Mouse (Mus musculus): ENCODE data around the gene Muc3. TPM values are rescaled to one million over a fixed set of nuclear protein-coding genes. Genes with fewer than 3 reads are reported as not detected.
A peak's percentile ranks its signal among the peaks of the same experiment; 100 is the strongest.

The Muc3 gene
- polyA plus RNA-seq, 1 experiment from 2014 or later, result not detected

DNA sequence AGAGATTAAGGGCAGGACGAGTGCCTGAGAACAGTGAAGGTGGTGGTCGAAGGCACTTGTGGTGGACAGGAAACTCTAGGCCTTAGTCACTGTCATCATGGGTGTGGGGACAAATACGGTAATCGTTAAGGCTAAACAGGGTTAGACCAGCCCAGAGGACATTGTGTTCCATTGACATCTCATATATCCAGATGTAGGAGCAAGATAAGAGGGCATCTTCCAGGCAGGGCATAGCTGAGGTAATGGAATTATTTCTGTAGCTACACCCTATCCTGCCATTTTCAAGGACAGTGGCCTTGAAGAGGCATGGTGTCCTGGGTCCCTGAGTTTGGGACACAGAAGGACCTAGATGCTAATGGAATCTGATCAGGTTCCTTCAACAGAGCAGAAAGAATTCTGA lies 12.7 kb upstream of the Muc3 start:
- Histone ChIP-seq H3K9me3 (no peaks in the 10 kb centered on the region; the same call in 1 of the 2 replicates), H3K9ac (no peak overlapping the region), H3K27me3 (no peaks in the 10 kb centered on the region), H3K27ac (replicated peaks) (no peak overlapping the region), H3K4me2 (no peak overlapping the region), H3K4me3 (no peak overlapping the region), H3K36me3 (no peaks in the 10 kb centered on the region), H3K4me1 (replicated peaks) (no peaks in the 10 kb centered on the region)
- WGBS, result 78% methylated on average over 4 of the region's 4 CpGs
- ATAC-seq (ENCODE audit: low read depth), result no peak

DNA sequence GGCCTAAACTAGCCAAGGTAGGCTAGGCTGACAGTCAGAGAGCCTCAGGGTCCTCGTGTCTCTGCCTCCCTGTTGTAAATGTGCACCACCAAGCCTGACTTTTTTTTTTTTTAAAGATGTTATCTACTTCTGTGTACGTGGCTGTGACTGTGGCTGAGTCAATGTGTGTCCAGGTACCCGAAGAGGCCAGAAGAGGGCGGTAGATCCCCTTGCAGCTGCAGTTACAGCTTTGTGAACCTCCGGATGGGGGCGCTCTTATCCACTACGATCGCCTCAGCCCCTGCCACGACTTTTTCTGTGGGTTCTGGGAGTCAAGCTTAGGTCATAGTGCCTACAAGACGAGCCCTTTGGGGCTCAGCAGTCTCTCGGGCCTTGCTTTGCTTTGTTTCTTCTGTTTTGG lies 10.3 kb upstream of the Muc3 start:
- no peaks in the 10 kb centered on the region; the same call in 1 of the 2 replicates for H3K9me3 ChIP-seq
- ATAC-seq (ENCODE audit: low read depth), result no peak
- H3K9ac ChIP-seq, result no peak overlapping the region
- WGBS, result 30% methylated on average over 11 of the region's 11 CpGs
- H3K4me3 ChIP-seq, result no peak overlapping the region
- no peaks in the 10 kb centered on the region for H3K4me1 ChIP-seq (replicated peaks)
- H3K36me3 ChIP-seq, result no peaks in the 10 kb centered on the region
- H3K27ac ChIP-seq (replicated peaks), result no peak overlapping the region
- H3K27me3 ChIP-seq, result no peaks in the 10 kb centered on the region
- H3K4me2 ChIP-seq, result no peak overlapping the region

DNA sequence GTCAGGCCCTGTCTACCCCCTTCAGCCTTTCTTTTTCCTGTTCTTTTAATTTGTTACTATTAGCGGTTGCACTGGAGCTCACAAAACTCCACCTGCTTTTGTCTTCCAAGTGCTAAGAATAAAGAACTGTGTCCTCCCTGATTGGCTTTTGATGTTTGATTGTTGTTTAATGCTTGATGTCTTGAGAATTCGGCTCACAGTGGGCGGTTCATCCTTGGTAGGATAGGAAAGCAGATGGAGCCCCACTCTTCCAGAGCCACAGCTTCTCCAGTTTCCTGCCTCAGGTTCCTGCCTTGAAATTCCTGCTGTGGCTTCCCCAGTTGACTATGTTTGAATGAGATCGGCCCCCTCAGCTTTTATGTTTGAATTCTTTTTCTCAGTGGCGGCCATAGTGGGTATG lies 4.2 kb upstream of the Muc3 start:
- 92% methylated on average over 5 of the region's 5 CpGs for whole genome bisulfite sequencing
- no peak for ATAC-seq (ENCODE audit: low read depth)

DNA sequence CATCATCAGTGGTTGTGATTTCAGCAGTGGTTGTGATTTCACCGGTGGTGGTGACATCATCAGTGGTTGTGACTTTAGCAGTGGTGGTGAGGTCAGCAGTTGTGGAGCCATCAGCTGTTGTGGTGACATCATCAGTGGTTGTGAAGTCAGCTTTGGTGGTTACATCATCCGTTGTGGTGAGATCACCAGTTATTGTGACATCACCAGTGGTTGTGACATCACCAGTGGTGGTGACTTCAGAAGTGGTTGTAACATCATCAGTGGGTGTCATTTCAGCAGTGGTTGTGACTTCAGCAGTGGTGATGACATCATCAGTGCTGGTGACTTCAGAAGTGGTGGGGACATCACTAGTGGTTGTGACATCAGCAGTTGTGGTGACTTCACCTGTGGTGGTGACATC lies 3.5 kb upstream of the Muc3 start:
- H3K4me3 ChIP-seq, result no peak overlapping the region
- no peak overlapping the region for H3K27ac ChIP-seq (replicated peaks)
- H3K4me1 ChIP-seq (replicated peaks), result no peaks in the 10 kb centered on the region
- 54% methylated on average over 2 of the region's 2 CpGs for WGBS
- no peak overlapping the region for H3K4me2 ChIP-seq
- no peaks in the 10 kb centered on the region for H3K36me3 ChIP-seq
- peaks cover 27% of the 10 kb centered on the region for H3K9me3 ChIP-seq
- H3K9ac ChIP-seq, result no peak overlapping the region
- peak; percentile 56; the same call in 1 of the 2 replicates for ATAC-seq (ENCODE audit: low read depth)
- H3K27me3 ChIP-seq, result no peaks in the 10 kb centered on the region

More for the DNA sequence above, 4.2 kb upstream of the Muc3 start:
- Histone ChIP-seq H3K4me3 (no peak overlapping the region), H3K36me3 (no peaks in the 10 kb centered on the region), H3K9ac (no peak overlapping the region), H3K27me3 (no peaks in the 10 kb centered on the region), H3K27ac (replicated peaks) (no peak overlapping the region), H3K4me1 (replicated peaks) (no peaks in the 10 kb centered on the region), H3K9me3 (peaks cover 27% of the 10 kb centered on the region), H3K4me2 (no peak overlapping the region)

DNA sequence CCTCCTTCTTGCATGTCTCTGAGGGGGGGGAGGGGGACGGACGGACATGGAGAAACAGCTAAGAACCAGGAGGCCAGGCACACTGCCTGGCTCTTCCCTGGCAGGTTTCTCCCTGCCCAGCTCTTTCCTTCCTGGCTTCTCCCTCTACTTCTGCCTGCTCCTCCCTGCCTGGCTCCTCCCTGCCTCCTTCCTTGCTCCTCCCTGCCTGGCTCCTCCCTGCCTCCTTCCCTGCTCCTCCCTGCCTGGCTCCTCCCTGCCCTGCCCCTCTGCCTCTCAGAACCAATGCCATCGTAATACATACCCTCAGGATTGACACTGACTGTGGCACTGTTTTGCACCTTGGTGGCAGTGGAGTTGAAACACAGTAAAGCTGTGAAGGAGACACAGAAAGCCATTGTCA lies 8.3 kb downstream of the Muc3 start:
- H3K4me3 ChIP-seq, result no peak overlapping the region
- no peak for ATAC-seq (ENCODE audit: low read depth)
- WGBS, result 40% methylated on average over 3 of the region's 3 CpGs
- H3K27ac ChIP-seq (replicated peaks), result no peak overlapping the region
- no peaks in the 10 kb centered on the region for H3K4me1 ChIP-seq (replicated peaks)
- H3K9ac ChIP-seq, result no peak overlapping the region
- H3K27me3 ChIP-seq, result peaks cover 4% of the 10 kb centered on the region; the same call in 1 of the 2 replicates
- no peaks in the 10 kb centered on the region for H3K9me3 ChIP-seq
- no peaks in the 10 kb centered on the region for H3K36me3 ChIP-seq
- H3K4me2 ChIP-seq, result no peak overlapping the region

DNA sequence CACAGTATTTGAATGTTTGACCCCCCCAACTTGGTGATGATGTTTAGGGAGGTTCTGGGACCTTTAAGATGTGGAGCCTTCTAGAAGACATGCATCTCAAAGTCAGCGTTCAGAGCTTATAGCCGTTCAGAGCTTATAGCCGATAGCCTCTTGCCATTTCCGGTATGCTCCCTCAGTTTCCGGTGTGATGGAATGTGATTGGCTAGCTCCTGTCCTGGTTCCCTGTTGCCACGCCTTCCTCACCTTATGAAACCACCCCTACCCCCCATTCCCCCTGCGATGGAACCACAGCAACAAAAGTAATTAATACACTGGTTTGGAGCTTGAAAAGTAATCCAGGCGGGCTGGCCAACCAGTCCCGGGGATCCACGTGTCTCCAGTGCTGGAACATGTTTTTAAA lies 10.1 kb downstream of the Muc3 start:
- Histone ChIP-seq H3K27ac (replicated peaks) (no peak overlapping the region), H3K9me3 (no peaks in the 10 kb centered on the region), H3K4me2 (no peak overlapping the region), H3K4me3 (no peak overlapping the region), H3K4me1 (replicated peaks) (no peaks in the 10 kb centered on the region), H3K27me3 (peaks cover 4% of the 10 kb centered on the region; the same call in 1 of the 2 replicates), H3K9ac (no peak overlapping the region), H3K36me3 (no peaks in the 10 kb centered on the region)
- no peak for ATAC-seq (ENCODE audit: low read depth)
- WGBS, result 86% methylated on average over 10 of the region's 10 CpGs

GRCm38 (mm10) chr5:137134959-137135358 lies 14.2 kb downstream of the Muc3 start:
- no peak for ATAC-seq (ENCODE audit: low read depth)
- H3K4me3 ChIP-seq, result no peak overlapping the region
- no peaks in the 10 kb centered on the region for H3K9me3 ChIP-seq
- H3K36me3 ChIP-seq, result no peaks in the 10 kb centered on the region
- H3K27ac ChIP-seq (replicated peaks), result no peak overlapping the region
- no peaks in the 10 kb centered on the region for H3K4me1 ChIP-seq (replicated peaks)
- H3K9ac ChIP-seq, result no peak overlapping the region
- 37% methylated on average over 11 of the region's 11 CpGs for WGBS
- H3K27me3 ChIP-seq, result no peaks in the 10 kb centered on the region
- H3K4me2 ChIP-seq, result no peak overlapping the region

- ATAC-seq (ENCODE audit: low read depth), result peak; percentile 43; the same call in 1 of the 2 replicates
- Histone ChIP-seq H3K9ac (no peak overlapping the region), H3K4me1 (replicated peaks) (peaks cover 11% of the 10 kb centered on the region), H3K4me2 (no peak overlapping the region), H3K9me3 (no peaks in the 10 kb centered on the region), H3K36me3 (no peaks in the 10 kb centered on the region), H3K27me3 (no peaks in the 10 kb centered on the region), H3K27ac (replicated peaks) (no peak overlapping the region), H3K4me3 (no peak overlapping the region)
- under 1% methylated on average over 3 of the region's 3 CpGs for WGBS
Measured at GRCm38 (mm10) chr5:137131490-137131889, 17.6 kb downstream of the Muc3 start.

DNA sequence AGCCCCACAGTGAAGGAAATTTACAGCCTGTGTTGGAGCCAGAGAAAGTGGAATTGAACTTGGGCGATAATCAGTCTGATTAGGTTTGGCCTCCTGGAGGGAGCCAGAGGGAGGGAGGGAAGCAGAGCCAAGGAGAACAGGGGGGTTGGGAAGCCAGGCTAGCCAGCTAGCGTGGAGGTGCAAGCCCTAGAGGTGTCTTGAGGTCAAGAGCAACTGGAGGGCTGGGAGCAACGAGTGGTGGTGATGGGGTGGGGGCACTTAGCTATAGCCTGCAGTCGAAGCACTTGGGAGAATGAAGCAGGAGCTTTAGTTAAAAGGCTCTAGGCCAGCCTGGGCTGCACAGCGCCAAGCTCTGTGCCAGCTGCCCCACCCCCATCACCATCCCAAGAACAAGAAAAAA lies 19.8 kb downstream of the Muc3 start:
- no peaks in the 10 kb centered on the region for H3K9me3 ChIP-seq
- H3K4me1 ChIP-seq (replicated peaks), result peaks cover 11% of the 10 kb centered on the region
- ATAC-seq (ENCODE audit: low read depth), result peak; percentile 19; the same call in 1 of the 2 replicates
- no peak overlapping the region for H3K9ac ChIP-seq
- no peak overlapping the region for H3K4me2 ChIP-seq
- H3K27ac ChIP-seq (replicated peaks), result peak overlapping the region; percentile 59
- no peaks in the 10 kb centered on the region for H3K36me3 ChIP-seq
- no peak overlapping the region for H3K4me3 ChIP-seq
- no peaks in the 10 kb centered on the region for H3K27me3 ChIP-seq
- 24% methylated on average over 5 of the region's 5 CpGs for WGBS

GRCm38 (mm10) chr5:137123516-137123915 lies 25.6 kb downstream of the Muc3 start:
- Histone ChIP-seq H3K4me3 (no peak overlapping the region), H3K4me2 (no peak overlapping the region), H3K9me3 (no peaks in the 10 kb centered on the region), H3K36me3 (no peaks in the 10 kb centered on the region), H3K4me1 (replicated peaks) (peaks cover 17% of the 10 kb centered on the region), H3K9ac (0 out of 2 replicates have a peak overlapping the region, but pooled peaks have one; percentile 8), H3K27me3 (no peaks in the 10 kb centered on the region), H3K27ac (replicated peaks) (peak overlapping the region; percentile 80)
- 84% methylated on average over 4 of the region's 4 CpGs for WGBS
- ATAC-seq (ENCODE audit: low read depth), result no peak

DNA sequence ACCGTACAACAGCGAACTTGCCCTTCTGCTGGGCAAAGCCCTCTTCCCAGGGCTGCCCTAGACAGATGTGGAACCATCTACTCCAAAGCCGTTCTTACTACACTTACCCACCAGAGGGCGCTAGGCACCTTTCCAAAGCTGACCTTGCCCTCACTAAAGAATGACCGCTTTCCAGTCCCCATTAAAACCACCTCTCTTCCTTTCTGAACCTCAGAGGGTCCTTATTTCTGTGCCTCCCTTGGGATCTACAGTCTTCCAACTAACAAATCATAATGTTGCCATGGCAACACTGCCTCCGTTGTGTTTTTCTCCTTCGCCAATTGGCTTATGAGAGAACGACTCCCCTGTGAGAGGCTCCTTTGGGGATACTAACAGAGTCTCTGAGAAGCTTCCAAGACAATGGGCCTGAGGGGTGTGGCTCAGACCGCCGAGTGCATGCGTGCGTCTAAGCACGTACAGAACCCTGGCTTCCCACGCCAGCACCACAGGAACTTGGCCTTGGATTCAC lies 26.4 kb downstream of the Muc3 start:
- H3K36me3 ChIP-seq, result no peaks in the 10 kb centered on the region
- H3K27ac ChIP-seq (replicated peaks), result peak overlapping the region; percentile 80
- WGBS, result 8% methylated on average over 14 of the region's 14 CpGs
- peak; percentile 93 for ATAC-seq (ENCODE audit: low read depth)
- H3K4me3 ChIP-seq, result no peak overlapping the region
- H3K27me3 ChIP-seq, result no peaks in the 10 kb centered on the region
- peak overlapping the region; percentile 29 for H3K4me2 ChIP-seq
- peaks cover 16% of the 10 kb centered on the region for H3K4me1 ChIP-seq (replicated peaks)
- no peaks in the 10 kb centered on the region for H3K9me3 ChIP-seq
- H3K9ac ChIP-seq, result 0 out of 2 replicates have a peak overlapping the region, but pooled peaks have one; percentile 8

DNA sequence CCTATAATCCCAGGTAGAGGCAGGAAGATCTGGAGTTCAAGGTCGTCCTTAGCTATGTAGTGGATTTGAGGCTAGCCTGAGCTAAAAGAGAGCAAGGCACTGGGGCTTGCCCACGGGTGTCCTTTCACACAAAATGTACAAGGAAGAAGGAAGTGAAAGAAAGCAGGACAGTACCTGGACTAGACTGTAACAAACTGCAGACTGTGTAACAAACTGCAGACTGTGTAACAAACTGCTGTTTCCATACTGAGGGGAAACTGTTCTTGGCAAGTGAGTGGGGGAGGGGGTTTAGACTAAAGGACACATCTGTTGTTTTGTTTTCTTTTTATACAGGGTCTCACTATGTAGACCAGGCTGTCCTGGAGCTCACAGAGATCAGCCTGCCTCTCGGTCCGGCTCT lies 27.8 kb downstream of the Muc3 start:
- no peak for ATAC-seq (ENCODE audit: low read depth)
- WGBS, result 72% methylated on average over 4 of the region's 4 CpGs
- H3K4me2 ChIP-seq, result no peak overlapping the region

DNA sequence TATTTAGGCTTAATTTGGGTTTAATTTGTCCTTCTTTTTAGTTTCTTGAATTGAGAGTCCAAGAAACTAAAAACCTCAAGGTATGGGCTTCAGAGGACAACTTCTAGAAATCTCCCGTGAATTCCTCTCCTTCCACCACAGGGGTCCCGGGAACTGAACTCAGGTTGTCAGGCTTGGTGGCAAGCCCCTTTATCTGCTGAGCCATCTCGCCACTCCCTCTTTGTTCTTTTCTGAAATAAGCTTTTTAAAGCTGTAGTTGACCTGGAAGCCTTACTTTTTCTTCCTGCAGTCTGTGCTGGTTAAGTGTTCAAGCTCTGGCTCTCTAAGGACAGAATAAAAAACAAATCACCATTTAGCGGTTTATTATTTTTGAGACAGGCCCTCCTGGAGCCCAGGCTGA lies 30.2 kb downstream of the Muc3 start:
- Histone ChIP-seq H3K4me3 (no peak overlapping the region), H3K4me2 (no peak overlapping the region), H3K27ac (replicated peaks) (no peak overlapping the region), H3K36me3 (no peaks in the 10 kb centered on the region), H3K4me1 (replicated peaks) (peaks cover 33% of the 10 kb centered on the region), H3K9me3 (no peaks in the 10 kb centered on the region), H3K27me3 (no peaks in the 10 kb centered on the region), H3K9ac (no peak overlapping the region)
- 77% methylated on average over 4 of the region's 4 CpGs for WGBS
- no peak for ATAC-seq (ENCODE audit: low read depth)

More for the DNA sequence above, 27.8 kb downstream of the Muc3 start:
- H3K9me3 ChIP-seq, result no peaks in the 10 kb centered on the region
- H3K4me1 ChIP-seq (replicated peaks), result peaks cover 19% of the 10 kb centered on the region
- H3K4me3 ChIP-seq, result no peak overlapping the region
- H3K27me3 ChIP-seq, result no peaks in the 10 kb centered on the region
- no peak overlapping the region for H3K9ac ChIP-seq
- no peaks in the 10 kb centered on the region for H3K36me3 ChIP-seq
- H3K27ac ChIP-seq (replicated peaks), result no peak overlapping the region

All from neural tube, embryonic 13.5 days (tissue).